Comparison of ENCODE assay signal across 9 mouse cellular contexts in genomic region chrX:70330202-70330843, GRCm38 (mm10). TPM values are rescaled to one million over a fixed set of nuclear protein-coding genes. Genes with fewer than 3 reads are reported as not detected.
DNase-seq lines count a peak whose midpoint lies in the region; ATAC-seq and TF ChIP-seq lines count a peak whose summit lies in the region.
"Had no signal": no experiment of that assay in that cellular context is flagged by ENCODE, and none has a peak within 500 bp of the region (broad histone marks: within the 10 kb centered on the region; RNA-seq: fewer than 3 reads in every experiment).

No protein-coding gene starts in this region.

- no peaks in the 10 kb centered on the region for H3K27me3 ChIP-seq in MEL (ENCODE audit: control insufficient read depth in 1 of 2, insufficient read depth in 2 of 2, low read length in 2 of 2)
- no peaks in the 10 kb centered on the region for H3K27me3 ChIP-seq in lung, postnatal 0 days (replicated peaks; ENCODE audit: insufficient read depth, low read length)

- no peaks in the 10 kb centered on the region for H3K9me3 ChIP-seq in MEL (replicated peaks; ENCODE audit: insufficient read depth, low read length)
- H3K9me3 ChIP-seq in lung, postnatal 0 days (ENCODE audit: low read length), result no peaks in the 10 kb centered on the region

- peak; percentile 36 to 77 (median 69); a peak in 5 of 6 replicates for TF ChIP-seq CTCF in MEL (IDR thresholded peaks at IDR 0.05 in 2 of 3, conservative IDR thresholded peaks at IDR 0.05 in 1 of 3; ENCODE audit: control insufficient read depth in 1 of 3, insufficient read depth in 1 of 3, low read depth in 2 of 3, low read length in 3 of 3, poor library complexity in 1 of 3, severe bottlenecking in 1 of 3)
- peak; percentile 76 for TF ChIP-seq CTCF in lung, postnatal 0 days (IDR thresholded peaks at IDR 0.05)

- no peak overlapping the region for H3K4me2 ChIP-seq in lung, postnatal 0 days (replicated peaks; ENCODE audit: low read depth, low read length)

- no peak for TF ChIP-seq EP300 in MEL (IDR thresholded peaks at IDR 0.05; ENCODE audit: low read depth in 1 of 2, low read length in 2 of 2)
- no peak for TF ChIP-seq EP300 in lung, postnatal 0 days (IDR thresholded peaks at IDR 0.05)

- peak; percentile 58 for DNase-seq in MEL (ENCODE audit: low read depth, low spot score)
- peak; percentile 74 for DNase-seq in adrenal gland, postnatal 14 days
- DNase-seq in embryo, embryonic 9.5 days (ENCODE audit: extremely low spot score), result peak; percentile 17
- peak; percentile 26 for DNase-seq in heart, adult 8-10 months (ENCODE audit: low spot score)
- DNase-seq in kidney, postnatal 4 days, result peak; percentile 60 to 68
- DNase-seq in lung, postnatal 0 days (ENCODE audit: low spot score), result peak; percentile 56
- DNase-seq in retina, adult 2 months (ENCODE audit: low read depth, low spot score), result peak; percentile 29
- no peak for DNase-seq in yolk sac, embryonic 10.5 days (ENCODE audit: low spot score)

- no peaks in the 10 kb centered on the region for H3K36me3 ChIP-seq in MEL (ENCODE audit: control insufficient read depth in 1 of 2, insufficient read depth in 2 of 2, low read length in 2 of 2)
- H3K36me3 ChIP-seq in lung, postnatal 0 days (ENCODE audit: insufficient read depth, low read length), result no peaks in the 10 kb centered on the region

- H3K9ac ChIP-seq in MEL (ENCODE audit: control insufficient read depth, low read depth, low read length, poor library complexity, severe bottlenecking), result no peak overlapping the region
- no peak overlapping the region for H3K9ac ChIP-seq in lung, postnatal 0 days (replicated peaks; ENCODE audit: low read depth)

- ATAC-seq in lung, postnatal 0 days, result no peak

- H3K79me2 ChIP-seq in MEL (ENCODE audit: control insufficient read depth, insufficient read depth, low read length, poor library complexity), result no peaks in the 10 kb centered on the region

- no peaks in the 10 kb centered on the region for H3K4me1 ChIP-seq in MEL (ENCODE audit: control insufficient read depth in 1 of 2, insufficient read depth in 2 of 2, low read length in 2 of 2)
- H3K4me1 ChIP-seq in lung, postnatal 0 days (ENCODE audit: insufficient read depth, low read depth, low read length), result no peaks in the 10 kb centered on the region

- WGBS in lung, postnatal 0 days, result 17% methylated on average over 6 of the region's 6 CpGs

- TF ChIP-seq POLR2A in MEL (IDR thresholded peaks at IDR 0.05; ENCODE audit: control insufficient read depth in 1 of 2, insufficient read depth in 1 of 2, low read depth in 1 of 2, low read length in 2 of 2, poor library complexity in 1 of 2), result no peak

- H3K4me3 ChIP-seq in MEL (ENCODE audit: control insufficient read depth in 1 of 2, insufficient read depth in 1 of 2, low read depth in 2 of 2, low read length in 2 of 2), result no peak overlapping the region
- no peak overlapping the region for H3K4me3 ChIP-seq in lung, postnatal 0 days (ENCODE audit: low read depth, low read length)

- TF ChIP-seq RAD21 in MEL (IDR thresholded peaks at IDR 0.05; ENCODE audit: low read depth, low read length), result peak; percentile 65

- H3K27ac ChIP-seq in MEL (ENCODE audit: control insufficient read depth, low read depth, low read length), result no peak overlapping the region
- no peak overlapping the region for H3K27ac ChIP-seq in lung, postnatal 0 days (ENCODE audit: low read length)
- H3K27ac ChIP-seq: macrophage had no signal

TF ChIP-seq in MEL, 35 proteins besides CTCF, POLR2A, EP300 and RAD21:
- TF ChIP-seq ELF1 (IDR thresholded peaks at IDR 0.05; ENCODE audit: low read depth, low read length) (no peak), ZC3H11A (IDR thresholded peaks at IDR 0.05; ENCODE audit: low read depth, low read length) (peak; percentile 41; the same call in 1 of the 2 replicates), GABPA (IDR thresholded peaks at IDR 0.05; ENCODE audit: low read depth, low read length) (no peak), SMC3 (IDR thresholded peaks at IDR 0.05; ENCODE audit: low read depth, low read length) (peak; percentile 64)
TF ChIP-seq in MEL: peak in this region for 2.

RNA-seq across cellular contexts. Expression of gene Ids, which starts 34.6 kb away (rescaled TPM):
- total RNA-seq in MEL (2012; rRNA removed), result 2.9 and 3.1 TPM in 2 replicates
- 1 to 10 TPM in 1 of 2 experiments, not detected in 1; 8.1 TPM for polyA plus RNA-seq in MEL (2012; ENCODE audit: insufficient read depth in 1 of 2, insufficient read length in 2 of 2, low read depth in 1 of 2, low replicate concordance in 2 of 2, missing spikeins in 1 of 2)
- 25.9 and 32.0 TPM in 2 replicates for total RNA-seq in adrenal gland, postnatal 14 days (2021)
- total RNA-seq in heart, adult 8-10 months (2022), result 10 to 100 TPM; 22.4 to 27.2 (median 25.5) TPM
- polyA plus RNA-seq in lung, postnatal 0 days (2015; fragmentation: Nextera tagmentation; extraction: Ambion mirVana), result 6.6 and 7.0 TPM in 2 replicates

RNA-seq across cellular contexts. Expression of gene 1110012L19Rik, which starts 55.4 kb away (rescaled TPM):
- total RNA-seq in MEL (2012; rRNA removed), result 7.5 and 9.2 TPM in 2 replicates
- 10 to 100 TPM in 1 of 2 experiments, not detected in 1; 10.4 TPM for polyA plus RNA-seq in MEL (2012; ENCODE audit: insufficient read depth in 1 of 2, insufficient read length in 2 of 2, low read depth in 1 of 2, low replicate concordance in 2 of 2, missing spikeins in 1 of 2)
- total RNA-seq in adrenal gland, postnatal 14 days (2021), result 21.0 and 22.5 TPM in 2 replicates
- total RNA-seq in heart, adult 8-10 months (2022), result 10 to 100 TPM; 15.3 to 17.5 (median 16.2) TPM
- 32.4 and 37.1 TPM in 2 replicates for polyA plus RNA-seq in lung, postnatal 0 days (2015; fragmentation: Nextera tagmentation; extraction: Ambion mirVana)
